Mouse (Mus musculus) limb, embryonic 14.5 days (tissue): ENCODE measurements around the gene Prkce. TPM values are rescaled to one million over a fixed set of nuclear protein-coding genes. Genes with fewer than 3 reads are reported as not detected.

Source experiments
- ATAC-seq: fragments of 200-750 bp; cut with Nextera tagmentation; 2 replicates; pipeline ENCODE4 v1.8.0; 2017; ENCODE audit warnings: low read depth, moderate number of reproducible peaks, moderate TSS enrichment; ENCODE audit not compliant: low FRiP score
- DNase-seq: peaks from one replicate; pipeline ENCODE4 v3.0.0-alpha.2; 2015; ENCODE audit warnings: low spot score
- H3K27ac ChIP-seq: fragments of 300-500 bp; sonication (generic); replicated peaks from 2 replicates; pipeline ENCODE4 v1.5.1; 2014; ENCODE audit warnings: low read depth, mild to moderate bottlenecking, low read length, moderate library complexity, mixed read lengths
- H3K27me3 ChIP-seq: fragments of 300-500 bp; sonication (generic); 2 replicates; pipeline ENCODE4 v1.6.1; 2014; ENCODE audit warnings: low read length, mixed read lengths; ENCODE audit not compliant: control insufficient read depth, insufficient read depth
- H3K36me3 ChIP-seq: fragments of 300-500 bp; sonication (generic); 2 replicates; pipeline ENCODE4 v1.6.1; 2014; ENCODE audit warnings: mild to moderate bottlenecking, low read length, moderate library complexity, mixed read lengths; ENCODE audit not compliant: control insufficient read depth, insufficient read depth
- H3K4me1 ChIP-seq: fragments of 300-500 bp; sonication (generic); 2 replicates; pipeline ENCODE4 v1.6.1; 2014; ENCODE audit warnings: antibody characterized with exemption, low read length, mixed read lengths; ENCODE audit not compliant: control insufficient read depth, insufficient read depth
- H3K4me2 ChIP-seq: fragments of 300-500 bp; sonication (generic); replicated peaks from 2 replicates; pipeline ENCODE4 v1.6.1; 2014; ENCODE audit warnings: low read depth, mild to moderate bottlenecking, low read length, moderate library complexity; ENCODE audit not compliant: severe bottlenecking
- H3K4me3 ChIP-seq: fragments of 300-500 bp; sonication (generic); replicated peaks from 2 replicates; pipeline ENCODE4 v1.5.1; 2014; ENCODE audit warnings: low read length
- H3K9ac ChIP-seq: fragments of 300-500 bp; sonication (generic); 2 replicates; pipeline ENCODE4 v1.6.1; 2014; ENCODE audit warnings: mild to moderate bottlenecking, low read depth, low read length, moderate library complexity; ENCODE audit not compliant: severe bottlenecking
- H3K9me3 ChIP-seq: fragments of 300-500 bp; sonication (generic); 2 replicates; pipeline ENCODE4 v1.6.1; 2016; ENCODE audit warnings: low read length; ENCODE audit not compliant: control insufficient read depth
- POLR2A ChIP-seq: fragments of 200-500 bp; IDR thresholded peaks from 2 replicates; pipeline ENCODE4 v1.8.0; 2012; ENCODE audit warnings: inconsistent platforms, mild to moderate bottlenecking, moderate library complexity, borderline replicate concordance; ENCODE audit not compliant: insufficient read depth, insufficient read length; ENCODE audit errors: extremely low read depth
- WGBS: fragments of 180-500 bp; shearing (Covaris S2); extraction: QIAGEN DNeasy Blood & Tissue Kit; methylation state at CpG from one replicate; pipeline ENCODE4 v1.1.7; 2014; 5-methylcytosine and 5-hydroxymethylcytosine counted together
- polyA plus RNA-seq, 2 experiments: library from polyadenylated mRNA; depleted of rRNA in 1 of 2; stranded (reverse) in 1 of 2; unstranded in 1 of 2; fragments of >200 nt; fragmentation: Nextera tagmentation in 1 of 2; extraction: Ambion mirVana in 1 of 2; gene quantifications; 2 replicates each; pipeline versions ENCODE4 v1.2.1 to v1.2.3; 2012 to 2014

Gene Prkce
- polyA plus RNA-seq, 2 experiments = 4.7 to 9.3 TPM

DNA sequence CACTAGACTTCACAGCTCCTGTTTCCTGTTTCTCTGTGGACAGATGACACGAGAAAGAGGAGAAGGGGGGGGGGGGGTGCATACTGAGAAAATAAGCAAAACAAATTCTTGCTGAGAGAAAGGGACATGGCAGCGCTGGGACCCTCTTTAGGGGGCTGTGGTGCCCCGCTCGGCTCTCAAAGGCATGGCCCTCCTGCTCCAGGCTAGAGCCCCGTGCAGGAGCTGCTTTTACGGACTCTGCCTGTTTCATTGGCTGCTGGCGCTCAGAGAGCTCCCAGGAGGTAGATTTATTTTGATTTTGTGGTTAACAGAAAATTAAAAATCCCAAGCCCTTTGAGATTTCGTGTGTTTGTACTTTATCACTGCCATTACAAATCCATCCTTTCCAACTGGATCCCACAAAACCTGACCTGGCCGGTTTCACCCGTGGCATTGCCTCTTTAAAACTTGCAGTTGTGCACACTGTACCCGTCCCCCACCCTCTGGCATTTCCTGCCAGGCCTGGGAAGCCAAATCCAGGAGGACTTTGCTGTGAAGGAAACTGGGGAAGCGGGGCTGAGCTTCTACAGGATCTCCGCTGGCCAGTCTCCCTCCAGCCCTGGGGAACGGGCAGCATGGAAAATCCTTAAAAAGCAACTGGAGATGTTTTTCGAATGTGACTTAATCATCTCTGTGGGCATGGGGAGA lies 331.9 kb downstream of the Prkce start:
- Histone ChIP-seq H3K4me3 (no peak overlapping the region), H3K9me3 (no peaks in the 10 kb centered on the region), H3K27me3 (no peaks in the 10 kb centered on the region), H3K9ac (no peak overlapping the region), H3K36me3 (no peaks in the 10 kb centered on the region), H3K4me1 (peaks cover 29% of the 10 kb centered on the region), H3K27ac (peak overlapping the region; percentile 61), H3K4me2 (peak overlapping the region; percentile 30)
- DNase-seq (peak; percentile 29), ATAC-seq (peak; percentile 68; the same call in 1 of the 2 replicates)
- WGBS = 23% methylated on average over 15 of the region's 15 CpGs
- no peak for TF ChIP-seq POLR2A

DNA sequence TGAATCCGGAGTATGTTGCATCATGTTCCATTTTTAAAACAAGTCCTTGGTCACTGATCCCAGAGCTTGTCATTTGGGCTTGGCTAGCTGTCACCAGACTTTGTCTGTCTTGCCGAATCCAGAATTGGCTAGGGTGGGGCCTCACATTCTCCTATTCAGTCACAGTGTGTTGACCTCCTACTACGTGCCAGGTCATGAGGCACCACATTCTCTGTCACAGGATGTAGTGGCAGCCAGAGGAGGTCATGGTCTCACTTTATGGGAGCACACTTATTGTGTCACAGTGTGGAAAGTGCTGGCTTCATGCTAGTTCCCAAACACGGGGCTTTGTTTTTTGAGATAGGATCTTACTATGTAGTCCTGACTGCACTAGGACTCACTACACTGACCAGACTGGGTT lies 333.8 kb downstream of the Prkce start:
- no peak for DNase-seq
- H3K4me2 ChIP-seq = no peak overlapping the region
- no peak overlapping the region for H3K27ac ChIP-seq
- no peak for TF ChIP-seq POLR2A
- ATAC-seq = no peak
- H3K4me1 ChIP-seq = peaks cover 29% of the 10 kb centered on the region
- H3K4me3 ChIP-seq = no peak overlapping the region
- no peaks in the 10 kb centered on the region for H3K36me3 ChIP-seq
- no peak overlapping the region for H3K9ac ChIP-seq
- H3K27me3 ChIP-seq = no peaks in the 10 kb centered on the region
- 91% methylated on average over 4 of the region's 4 CpGs for WGBS
- no peaks in the 10 kb centered on the region for H3K9me3 ChIP-seq

- no peak for TF ChIP-seq POLR2A
- no peak overlapping the region for H3K4me2 ChIP-seq
- 95% methylated on average over 9 of the region's 9 CpGs for WGBS
These were observed 335.8 kb downstream of the Prkce start for GRCm38 (mm10) chr17:86503208-86503897.

GRCm38 (mm10) chr17:86505183-86505631 lies 337.6 kb downstream of the Prkce start, which contains the start of gene Gm10309:
Gm10309 (minus strand) TSS chr17:86505232.
- DNase-seq = no peak
- Histone ChIP-seq H3K4me2 (no peak within 1 kb of the TSS), H3K27ac (no peak within 1 kb of the TSS), H3K27me3 (no peaks in the 10 kb centered on the region), H3K36me3 (no peaks in the 10 kb centered on the region), H3K4me1 (peaks cover 22% of the 10 kb centered on the region), H3K9ac (no peak within 1 kb of the TSS), H3K4me3 (no peak within 1 kb of the TSS), H3K9me3 (no peaks in the 10 kb centered on the region)
- TF ChIP-seq POLR2A = no peak
- 72% methylated on average over 8 of the region's 8 CpGs for WGBS
- no peak for ATAC-seq

More at GRCm38 (mm10) chr17:86503208-86503897, 335.8 kb downstream of the Prkce start:
- Histone ChIP-seq H3K27me3 (no peaks in the 10 kb centered on the region), H3K4me1 (peaks cover 38% of the 10 kb centered on the region), H3K27ac (no peak overlapping the region), H3K4me3 (no peak overlapping the region), H3K9ac (no peak overlapping the region), H3K9me3 (no peaks in the 10 kb centered on the region), H3K36me3 (no peaks in the 10 kb centered on the region)
- ATAC-seq = no peak
- no peak for DNase-seq

- DNase-seq (no peak), ATAC-seq (no peak)
- Histone ChIP-seq H3K4me2 (no peak overlapping the region), H3K27ac (peak overlapping the region; percentile 43; the same call in 1 of the 2 replicates), H3K9ac (no peak overlapping the region), H3K4me3 (no peak overlapping the region), H3K4me1 (peaks cover 17% of the 10 kb centered on the region), H3K36me3 (no peaks in the 10 kb centered on the region), H3K9me3 (no peaks in the 10 kb centered on the region), H3K27me3 (no peaks in the 10 kb centered on the region)
- no peak for TF ChIP-seq POLR2A
- WGBS = 69% methylated on average over 5 of the region's 5 CpGs
These were observed 339.3 kb downstream of the Prkce start for GRCm38 (mm10) chr17:86506881-86507280.
